Mouse (Mus musculus) left cerebral cortex, postnatal 14 days (tissue): Measurements from ENCODE around the gene Gabbr1. TPM values are rescaled to one million over a fixed set of nuclear protein-coding genes. Genes with fewer than 3 reads are reported as not detected.
A peak's percentile ranks its signal among the peaks of the same experiment; 100 is the strongest.

Experiments used
- DNase-seq, 2 experiments: peaks; one replicate each; pipeline ENCODE4 v3.0.0; 2021 to 2022; ENCODE audit warnings: low spot score in 2 of 2, mixed read lengths in 1 of 2
- intact Hi-C: fragments of 180-260 bp; cut with DNase I; formaldehyde crosslinking; loops from one replicate; pipeline ENCODE4 v1.15.1; 2025
- total RNA-seq, 2 experiments: library from RNA; stranded (reverse); gene quantifications; 2 replicates each; pipeline ENCODE4 v1.2.3; 2021

Gene Gabbr1
- total RNA-seq, 2 experiments from 2014 or later, result 629 to 637 TPM

DNA sequence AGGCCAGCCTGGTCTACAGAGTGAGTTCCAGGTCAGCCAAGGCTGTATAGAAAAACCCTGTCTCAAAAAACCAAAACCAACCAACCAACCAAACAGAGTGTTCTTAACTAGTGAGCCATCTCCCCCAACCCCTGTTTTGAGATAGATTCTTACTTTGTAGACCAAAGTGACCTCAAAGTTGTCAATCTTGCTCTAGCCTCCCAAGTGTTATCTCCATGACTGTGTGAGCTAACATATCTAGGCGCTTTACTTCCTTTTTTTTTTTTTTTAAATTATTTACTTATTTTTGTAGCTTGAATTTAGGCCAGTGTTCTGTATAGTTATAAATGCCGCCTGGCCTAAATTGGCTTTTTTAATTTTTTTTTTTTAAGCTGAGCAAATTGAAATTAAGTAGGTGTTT lies 20.2 kb downstream of the Gabbr1 start:
- no peak for DNase-seq
- intact Hi-C loops, result no loop called here

DNA sequence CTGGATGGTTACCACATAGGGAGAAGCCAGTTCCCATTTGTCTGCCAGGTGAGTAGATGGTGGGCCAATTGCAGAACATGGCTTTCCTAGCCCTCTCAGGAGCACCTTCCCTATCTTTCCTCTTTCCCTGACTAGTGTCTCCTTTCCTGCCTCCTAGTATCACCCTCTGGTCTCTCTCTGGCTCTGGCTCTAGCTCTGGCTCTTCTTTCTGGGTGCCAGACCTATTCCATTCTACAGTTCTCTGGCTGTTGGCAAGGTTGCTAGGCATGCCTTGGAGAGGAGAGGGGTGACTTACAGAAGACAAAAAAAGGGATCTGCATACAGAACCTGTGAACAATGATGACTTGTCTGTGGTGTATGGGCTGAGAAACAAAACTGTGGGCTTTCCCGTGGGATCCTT lies 22.1 kb downstream of the Gabbr1 start:
- DNase-seq, result no peak
- intact Hi-C loops, result no loop called here

- DNase-seq, result no peak
- intact Hi-C loops, result no loop called here
Measured at GRCm38 (mm10) chr17:37070121-37070520, 24.4 kb downstream of the Gabbr1 start.

DNA sequence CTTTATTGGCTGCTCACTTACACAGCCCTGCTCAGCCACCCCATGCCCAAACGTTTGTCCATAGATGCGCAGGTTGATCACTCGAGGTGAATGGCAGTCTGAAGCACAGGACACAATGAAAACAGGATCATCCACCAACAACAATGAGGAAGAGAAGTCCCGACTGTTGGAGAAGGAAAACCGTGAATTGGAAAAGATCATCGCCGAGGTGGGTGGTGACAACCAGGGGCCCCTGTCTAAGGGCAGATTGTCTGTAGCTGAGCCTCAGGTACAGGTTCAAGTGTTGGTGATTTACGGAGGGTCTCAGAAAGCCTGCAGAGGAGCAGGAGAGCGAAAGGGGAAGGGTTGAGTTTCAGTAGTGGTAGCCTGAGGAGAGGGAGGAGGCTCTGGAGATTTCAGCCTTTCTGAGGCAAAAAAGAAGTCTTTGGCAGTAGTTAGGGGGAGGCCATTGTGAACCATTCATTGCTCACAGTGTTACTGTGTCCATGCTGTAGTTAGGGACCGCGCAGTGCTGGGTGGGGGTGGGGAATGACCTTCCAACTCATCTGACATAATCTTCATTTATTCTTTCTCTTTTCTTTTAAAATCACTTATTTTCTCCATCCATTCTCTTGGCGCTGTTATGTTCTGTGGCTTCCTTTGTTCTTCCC lies 26.4 kb downstream of the Gabbr1 start:
- DNase-seq, result no peak
- intact Hi-C loops, result no loop called here

DNA sequence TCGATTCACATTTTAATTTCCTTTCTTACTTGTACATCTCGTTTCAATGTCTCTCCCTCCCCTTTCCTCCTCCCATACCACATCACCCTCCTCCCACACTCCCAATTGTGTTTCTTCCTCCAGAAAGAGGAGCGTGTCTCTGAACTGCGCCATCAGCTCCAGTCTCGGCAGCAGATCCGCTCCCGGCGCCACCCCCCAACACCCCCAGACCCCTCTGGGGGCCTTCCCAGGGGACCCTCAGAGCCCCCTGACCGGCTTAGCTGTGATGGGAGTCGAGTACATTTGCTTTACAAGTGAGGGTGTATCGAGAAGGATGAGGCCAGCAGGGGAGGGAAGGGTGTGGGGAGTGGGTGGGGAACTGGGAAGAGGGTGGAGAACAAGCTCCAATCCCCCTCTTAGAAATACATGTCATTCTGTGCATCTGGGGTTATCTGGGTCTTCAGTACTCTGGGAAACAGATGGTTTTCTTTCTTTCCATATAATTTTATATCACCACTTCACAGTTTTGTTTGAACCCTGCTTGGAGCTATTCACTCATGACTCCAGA lies 27.0 kb downstream of the Gabbr1 start:
- no peak for DNase-seq
- intact Hi-C loops, result no loop called here

- intact Hi-C loops, result no loop called here
- no peak for DNase-seq
Measured at GRCm38 (mm10) chr17:37075181-37075580, 29.4 kb downstream of the Gabbr1 start.

GRCm38 (mm10) chr17:37075766-37076165 lies 30.0 kb downstream of the Gabbr1 start:
- intact Hi-C loops, result no loop called here
- no peak for DNase-seq

- intact Hi-C loops, result loop anchor here (2.0 kb wide), 1 partner anchor 27 kb away; no protein-coding TSS in a partner anchor
- peak in 1 of 2 experiments; percentile 15 for DNase-seq
Measured at GRCm38 (mm10) chr17:37078193-37078592, 32.4 kb downstream of the Gabbr1 start.

- DNase-seq, result no peak
- intact Hi-C loops, result loop anchor here (2.0 kb wide), 1 partner anchor 28 kb away; no protein-coding TSS in a partner anchor
Measured at GRCm38 (mm10) chr17:37078990-37079389, 33.2 kb downstream of the Gabbr1 start.

GRCm38 (mm10) chr17:37080119-37080518 lies 34.4 kb downstream of the Gabbr1 start:
- peak; percentile 26 to 36 for DNase-seq
- intact Hi-C loops, result no loop called here

- DNase-seq, result no peak
- intact Hi-C loops, result no loop called here
Measured at GRCm38 (mm10) chr17:37081659-37082058, 35.9 kb downstream of the Gabbr1 start.

DNA sequence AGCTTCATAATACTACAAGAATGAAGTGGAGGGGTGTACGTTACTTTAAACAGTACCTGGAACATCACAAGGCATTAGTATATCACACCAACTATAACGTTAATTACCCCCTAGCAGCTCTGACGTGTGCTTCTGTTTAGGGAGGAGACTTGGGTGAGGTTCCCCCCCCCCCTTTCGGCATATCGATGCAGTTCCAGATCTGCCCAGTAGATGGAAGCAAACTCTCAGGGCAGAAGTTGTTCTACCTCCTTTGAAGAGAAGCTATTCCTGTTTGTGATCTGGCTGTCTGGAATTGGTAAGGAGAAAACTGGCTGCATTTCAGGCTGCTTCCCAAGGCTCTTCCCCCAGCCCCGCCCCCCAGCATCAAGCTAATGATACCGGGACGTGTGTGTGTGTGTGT lies 37.6 kb downstream of the Gabbr1 start:
- peak; percentile 72 to 78 for DNase-seq
- intact Hi-C loops, result loop anchor here (1.0 kb wide), 1 partner anchor 120 kb away; no protein-coding TSS in a partner anchor

DNA sequence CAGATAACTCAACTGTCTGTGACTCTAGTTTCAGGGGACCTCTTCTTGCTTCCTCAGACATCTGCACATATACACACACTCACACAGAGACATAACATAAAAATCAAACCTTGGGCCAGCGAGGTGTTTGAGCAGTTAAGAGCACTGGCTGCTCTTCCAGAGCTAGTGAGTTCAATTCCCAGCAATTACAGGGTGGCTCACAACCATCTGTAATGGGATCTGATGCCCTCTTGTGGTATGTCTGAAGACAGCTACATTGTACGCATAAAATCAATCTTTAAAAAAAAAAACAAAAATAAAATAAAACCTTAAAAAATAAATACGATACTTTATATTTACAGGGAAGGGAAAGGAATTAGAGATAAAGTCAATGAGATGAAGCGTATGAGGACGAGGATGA lies 38.9 kb downstream of the Gabbr1 start:
- DNase-seq, result no peak

GRCm38 (mm10) chr17:37085545-37085944 lies 39.8 kb downstream of the Gabbr1 start:
- DNase-seq, result peak in 1 of 2 experiments; percentile 20
- intact Hi-C loops, result no loop called here

More for the DNA sequence above, 38.9 kb downstream of the Gabbr1 start:
- intact Hi-C loops, result no loop called here

DNA sequence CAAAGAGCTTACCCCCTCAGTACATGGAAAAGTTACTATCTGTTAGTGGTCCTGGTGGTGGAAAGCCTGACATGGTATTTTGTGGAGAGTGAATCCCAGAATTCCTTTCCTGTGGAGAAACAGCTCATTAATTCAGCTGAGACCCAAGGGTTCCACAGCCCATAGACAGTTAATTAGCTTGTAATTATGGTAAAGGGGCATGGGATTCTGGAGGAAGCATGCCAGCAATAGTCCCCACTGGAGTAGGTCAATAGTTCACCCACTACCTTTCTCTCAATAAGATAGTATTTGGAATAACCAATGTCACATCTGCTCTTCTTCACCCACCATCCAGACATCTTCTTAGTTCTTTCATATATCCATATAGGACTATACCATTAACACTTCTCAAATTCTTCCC lies 42.6 kb downstream of the Gabbr1 start, which contains the start of gene Olfr90:
TSS of gene Olfr90 (minus strand) at position 101 of the 400 bp plus-strand sequence.
- intact Hi-C loops, result no loop called here
- DNase-seq, result no peak

- no peak for DNase-seq
- intact Hi-C loops, result no loop called here
Measured at GRCm38 (mm10) chr17:37092198-37092597, 46.4 kb downstream of the Gabbr1 start.

GRCm38 (mm10) chr17:37093289-37093688 lies 47.5 kb downstream of the Gabbr1 start:
- intact Hi-C loops, result no loop called here
- DNase-seq, result no peak

DNA sequence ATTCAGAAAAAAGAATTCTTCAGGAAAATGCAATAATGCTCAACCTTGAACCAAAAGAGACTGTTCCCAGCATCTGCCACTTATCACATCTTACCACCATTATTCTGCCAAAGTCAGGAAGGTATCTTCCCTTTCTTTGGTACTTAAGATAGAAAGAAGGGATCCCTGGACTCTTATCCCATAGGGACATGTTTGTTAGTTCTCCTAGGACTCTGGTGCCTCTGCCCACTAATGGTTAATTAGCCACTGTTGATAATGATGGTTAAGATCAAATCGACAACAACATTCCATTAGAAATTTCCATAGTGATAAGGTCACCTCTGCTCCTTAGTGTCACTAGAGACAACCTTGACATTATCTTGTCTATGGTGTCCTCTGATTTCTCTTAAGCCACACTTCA lies 52.4 kb downstream of the Gabbr1 start, which contains the start of gene Olfr91:
TSS of gene Olfr91 (minus strand) at position 101 of the 400 bp plus-strand sequence.
- no peak for DNase-seq
- intact Hi-C loops, result no loop called here

DNA sequence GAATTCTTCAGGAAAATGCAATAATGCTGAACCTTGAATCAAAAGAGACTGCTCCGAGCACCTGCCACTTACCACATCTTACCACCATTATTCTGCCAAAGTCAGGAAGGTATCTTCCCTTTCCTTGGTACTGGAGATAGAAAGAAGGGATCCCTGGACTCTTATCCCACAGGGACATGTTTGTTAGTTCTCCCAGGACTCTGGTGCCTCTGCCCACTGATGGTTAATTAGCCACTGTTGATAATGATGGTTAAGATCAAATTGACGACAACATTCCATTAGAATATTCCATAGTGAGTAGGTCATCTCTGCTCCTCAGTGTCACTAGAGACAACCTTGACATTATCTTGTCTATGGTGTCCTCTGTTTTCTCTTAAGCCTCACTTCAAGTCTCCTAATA lies 74.2 kb downstream of the Gabbr1 start, which contains the start of gene Olfr92:
TSS of gene Olfr92 (minus strand) at position 101 of the 400 bp plus-strand sequence.
- DNase-seq, result no peak
- intact Hi-C loops, result no loop called here
